Mouse (Mus musculus): Measurements from ENCODE around the gene Vsig10.

- no peak for TF ChIP-seq CTCF (IDR thresholded peaks at IDR 0.05; ENCODE audit: extremely low read depth, insufficient read depth, low read length)
- no peak for TF ChIP-seq POLR2A (IDR thresholded peaks at IDR 0.05; ENCODE audit: extremely low read depth, insufficient read depth, low read length)
Observed at GRCm38 (mm10) chr5:117284682-117285081, 34.2 kb upstream of the Vsig10 start.

Data from cortical plate, adult 2 months (tissue).